Mouse (Mus musculus) cortical plate, adult 2 months (tissue): ENCODE results near the gene Tex22.

ENCODE experiments used
- CTCF ChIP-seq: fragments of 200-500 bp; IDR thresholded peaks from 2 replicates; pipeline ENCODE4 v1.5.1; 2011; ENCODE audit warnings: mild to moderate bottlenecking, control low read depth, low read length; ENCODE audit not compliant: insufficient read depth; ENCODE audit errors: extremely low read depth
- POLR2A ChIP-seq: fragments of 200-500 bp; IDR thresholded peaks from 2 replicates; pipeline ENCODE4 v1.6.1; 2011; ENCODE audit warnings: mild to moderate bottlenecking, low read length, control low read depth; ENCODE audit not compliant: insufficient read depth; ENCODE audit errors: extremely low read depth

- TF ChIP-seq POLR2A (no peak), CTCF (no peak)
Observed at GRCm38 (mm10) chr12:113035093-113035492, 39.2 kb upstream of the Tex22 start.
